ENCODE assay signal across 28 mouse cellular contexts in genomic region chr3:36170670-36171210, GRCm38 (mm10). TPM values are rescaled to one million over a fixed set of nuclear protein-coding genes. Genes with fewer than 3 reads are reported as not detected.
"Had no signal": no experiment of that assay in that cellular context is flagged by ENCODE, and none has a peak within 500 bp of the region (broad histone marks: within the 10 kb centered on the region; RNA-seq: fewer than 3 reads in every experiment).

No protein-coding gene starts in this region.

- H3K9ac ChIP-seq: limb, embryonic 13.5 days; liver, embryonic 13.5 days; lung, embryonic 14.5 days; midbrain, embryonic 13.5 days; neural tube, embryonic 12.5 days; neural tube, embryonic 15.5 days had no signal

- DNase-seq: kidney, postnatal 25 days; layer of hippocampus, adult 9-11 months; liver; liver, embryonic 13.5 days; lung, embryonic 14.5 days; lung, postnatal 36 days; right cerebral cortex, adult 18-20 months; right cerebral cortex, postnatal 14 days; right cerebral cortex, postnatal 4 days; thymus, adult 2 months; thymus, postnatal 14 days; thymus, postnatal 4 days had no signal

- H3K27ac ChIP-seq: kidney, postnatal 0 days; layer of hippocampus, adult 2 months; limb, embryonic 10.5 days; limb, embryonic 13.5 days; liver, embryonic 13.5 days; midbrain, embryonic 10.5 days; midbrain, embryonic 13.5 days; neural tube, embryonic 12.5 days; neural tube, embryonic 15.5 days; stomach, postnatal 0 days had no signal

- ATAC-seq: lung, postnatal 0 days; midbrain, embryonic 13.5 days had no signal

- H3K27me3 ChIP-seq: limb, embryonic 13.5 days; liver, embryonic 13.5 days; megakaryocyte, embryonic 14.5 days; midbrain, embryonic 13.5 days; neural tube, embryonic 12.5 days; neural tube, embryonic 15.5 days had no signal

- H3K9me3 ChIP-seq: limb, embryonic 10.5 days; midbrain, embryonic 13.5 days; neural tube, embryonic 15.5 days had no signal

- H3K4me2 ChIP-seq: limb, embryonic 13.5 days; liver, embryonic 13.5 days; lung, embryonic 14.5 days; midbrain, embryonic 13.5 days; neural tube, embryonic 12.5 days; neural tube, embryonic 15.5 days had no signal

- H3K4me1 ChIP-seq: limb, embryonic 10.5 days; limb, embryonic 13.5 days; megakaryocyte, embryonic 14.5 days; midbrain, embryonic 10.5 days; midbrain, embryonic 13.5 days; neural tube, embryonic 12.5 days; neural tube, embryonic 15.5 days had no signal

- H3K4me3 ChIP-seq: layer of hippocampus, adult 2 months; limb, embryonic 10.5 days; limb, embryonic 13.5 days; liver, embryonic 13.5 days; megakaryocyte, embryonic 14.5 days; midbrain, embryonic 10.5 days; midbrain, embryonic 13.5 days; neural tube, embryonic 12.5 days; neural tube, embryonic 15.5 days had no signal

RNA-seq across cellular contexts. Expression of gene Qrfpr, which starts 51.4 kb away (rescaled TPM):
- total RNA-seq: monocyte, adult 5-6 weeks had no signal
- polyA plus RNA-seq: kidney, embryonic 14.5 days; kidney, postnatal 0 days; large intestine, adult 2 months; liver, embryonic 13.5 days; liver, embryonic 16.5 days; midbrain, embryonic 10.5 days; neural tube, embryonic 12.5 days; stomach, embryonic 14.5 days; stomach, postnatal 0 days had no signal
